Mouse (Mus musculus): ENCODE data around the gene Adra1d.

The Adra1d gene

GRCm38 (mm10) chr2:131561891-131562585 lies at the start of gene Adra1d:
Gene Adra1d, minus strand, starts transcription at chr2:131562283.
- no peak for DNase-seq (ENCODE audit: low read depth, low spot score)

- DNase-seq (ENCODE audit: low read depth, low spot score) = no peak
Measured at GRCm38 (mm10) chr2:131601881-131602280, 39.8 kb upstream of the Adra1d start.

- no peak for DNase-seq (ENCODE audit: low read depth, low spot score)
Measured at GRCm38 (mm10) chr2:131594871-131595270, 32.8 kb upstream of the Adra1d start.

- no peak for DNase-seq (ENCODE audit: low read depth, low spot score)
Measured at GRCm38 (mm10) chr2:131587521-131587920, 25.4 kb upstream of the Adra1d start.

- DNase-seq (ENCODE audit: low read depth, low spot score) = no peak
Measured at GRCm38 (mm10) chr2:131581506-131581905, 19.4 kb upstream of the Adra1d start.

GRCm38 (mm10) chr2:131562586-131563122 lies 571 bp upstream of the Adra1d start:
- DNase-seq (ENCODE audit: low read depth, low spot score) = peak; percentile 48

- DNase-seq (ENCODE audit: low read depth, low spot score) = no peak
Measured at GRCm38 (mm10) chr2:131561344-131561870, 676 bp downstream of the Adra1d start.

GRCm38 (mm10) chr2:131560205-131560919 lies 1.7 kb downstream of the Adra1d start:
- DNase-seq (ENCODE audit: low read depth, low spot score) = no peak

GRCm38 (mm10) chr2:131557896-131558295 lies 4.2 kb downstream of the Adra1d start:
- DNase-seq (ENCODE audit: low read depth, low spot score) = no peak

- no peak for DNase-seq (ENCODE audit: low read depth, low spot score)
Measured at GRCm38 (mm10) chr2:131552736-131553400, 9.2 kb downstream of the Adra1d start.

- DNase-seq (ENCODE audit: low read depth, low spot score) = no peak
Measured at GRCm38 (mm10) chr2:131551701-131552620, 10.1 kb downstream of the Adra1d start.

GRCm38 (mm10) chr2:131550906-131551305 lies 11.2 kb downstream of the Adra1d start:
- DNase-seq (ENCODE audit: low read depth, low spot score) = no peak

- no peak for DNase-seq (ENCODE audit: low read depth, low spot score)
Measured at GRCm38 (mm10) chr2:131550474-131550873, 11.6 kb downstream of the Adra1d start.

GRCm38 (mm10) chr2:131549090-131549489 lies 13.0 kb downstream of the Adra1d start:
- DNase-seq (ENCODE audit: low read depth, low spot score) = no peak

GRCm38 (mm10) chr2:131548330-131548729 lies 13.8 kb downstream of the Adra1d start:
- no peak for DNase-seq (ENCODE audit: low read depth, low spot score)

- DNase-seq (ENCODE audit: low read depth, low spot score) = no peak
Measured at GRCm38 (mm10) chr2:131546745-131547408, 15.2 kb downstream of the Adra1d start.

GRCm38 (mm10) chr2:131546308-131546700 lies 15.8 kb downstream of the Adra1d start:
- DNase-seq (ENCODE audit: low read depth, low spot score) = no peak

GRCm38 (mm10) chr2:131545386-131546307 lies 16.4 kb downstream of the Adra1d start:
- DNase-seq (ENCODE audit: low read depth, low spot score) = peak; percentile 56

- DNase-seq (ENCODE audit: low read depth, low spot score) = no peak
Measured at GRCm38 (mm10) chr2:131542531-131542930, 19.6 kb downstream of the Adra1d start.

Data from embryo, embryonic 11.5 days (tissue).